Mouse (Mus musculus) heart, postnatal 0 days (tissue): ENCODE data around the gene Micu1. TPM values are rescaled to one million over a fixed set of nuclear protein-coding genes. Genes with fewer than 3 reads are reported as not detected.

ENCODE experiments used
- ATAC-seq: fragments of 200-750 bp; cut with Nextera tagmentation; 2 replicates; pipeline ENCODE4 v1.8.0; 2017; ENCODE audit warnings: low read depth, moderate number of reproducible peaks, moderate library complexity; ENCODE audit not compliant: insufficient read depth
- DNase-seq: peaks from one replicate; pipeline ENCODE4 v3.0.0-alpha.2; 2016; ENCODE audit warnings: low spot score
- H3K27ac ChIP-seq: fragments of 300-500 bp; sonication (generic); 2 replicates; pipeline ENCODE4 v1.5.1; 2014; ENCODE audit warnings: low read depth, mild to moderate bottlenecking
- H3K27me3 ChIP-seq: fragments of 300-500 bp; sonication (generic); 2 replicates; pipeline ENCODE4 v1.6.1; 2014; ENCODE audit warnings: low read length, mixed read lengths; ENCODE audit not compliant: control insufficient read depth, insufficient read depth
- H3K36me3 ChIP-seq: fragments of 300-500 bp; sonication (generic); replicated peaks from 2 replicates; pipeline ENCODE4 v1.6.1; 2014; ENCODE audit warnings: low read length, mixed read lengths; ENCODE audit not compliant: control insufficient read depth, insufficient read depth
- H3K4me1 ChIP-seq: fragments of 300-500 bp; sonication (generic); 2 replicates; pipeline ENCODE4 v1.6.1; 2014; ENCODE audit warnings: antibody characterized with exemption; ENCODE audit not compliant: control insufficient read depth, insufficient read depth
- H3K4me2 ChIP-seq: fragments of 300-500 bp; sonication (generic); 2 replicates; pipeline ENCODE4 v1.6.1; 2014; ENCODE audit warnings: low read depth, mild to moderate bottlenecking, low read length, moderate library complexity
- H3K4me3 ChIP-seq: fragments of 300-500 bp; sonication (generic); 2 replicates; pipeline ENCODE4 v1.5.1; 2014; ENCODE audit warnings: low read depth, low read length
- H3K9ac ChIP-seq: fragments of 300-500 bp; sonication (generic); replicated peaks from 2 replicates; pipeline ENCODE4 v1.6.1; 2014; ENCODE audit warnings: low read depth, low read length, mixed read lengths
- H3K9me3 ChIP-seq: fragments of 300-500 bp; sonication (generic); replicated peaks from 2 replicates; pipeline ENCODE4 v1.6.1; 2016; ENCODE audit warnings: low read length; ENCODE audit not compliant: control insufficient read depth
- CTCF ChIP-seq: IDR thresholded peaks from 2 replicates; pipeline ENCODE4 v1.5.1; 2016; ENCODE audit warnings: antibody characterized with exemption, control low read depth, low read depth
- EP300 ChIP-seq: IDR thresholded peaks from 2 replicates; pipeline ENCODE4 v1.6.1; 2016; ENCODE audit warnings: antibody characterized with exemption, low read depth
- WGBS: fragments of 180-500 bp; shearing (Covaris S2); extraction: QIAGEN DNeasy Blood & Tissue Kit; methylation state at CpG from one replicate; pipeline ENCODE4 v1.1.7; 2014; 5-methylcytosine and 5-hydroxymethylcytosine counted together
- polyA plus RNA-seq: library from polyadenylated mRNA; unstranded; fragments of >200 nt; fragmentation: Nextera tagmentation; extraction: Ambion mirVana; gene quantifications from 2 replicates; pipeline ENCODE4 v1.2.1, GENCODE M21; 2015
- total RNA-seq: library from RNA; depleted of rRNA; stranded (reverse); fragments of >200 nt; gene quantifications from 2 replicates; pipeline ENCODE4 v1.2.3, GENCODE M21; 2014; ENCODE audit warnings: low replicate concordance

The Micu1 gene
- total and polyA plus RNA-seq, 2 experiments from 2014 or later, result 23.9 to 25.0 TPM

GRCm38 (mm10) chr10:59786289-59786688, 84.0 kb downstream of the Micu1 start:
- no peak overlapping the region for H3K27ac ChIP-seq
- TF ChIP-seq EP300 (no peak), CTCF (no peak)
- no peaks in the 10 kb centered on the region for H3K4me1 ChIP-seq
- no peak for ATAC-seq
- H3K9ac ChIP-seq, result no peak overlapping the region
- no peak for DNase-seq
- peaks cover 14% of the 10 kb centered on the region; the same call in 1 of the 2 replicates for H3K36me3 ChIP-seq
- no peak overlapping the region for H3K4me2 ChIP-seq
- H3K27me3 ChIP-seq, result no peaks in the 10 kb centered on the region
- no peak overlapping the region for H3K4me3 ChIP-seq
- H3K9me3 ChIP-seq, result no peaks in the 10 kb centered on the region
- WGBS, result 65% methylated on average over 5 of the region's 5 CpGs

DNA sequence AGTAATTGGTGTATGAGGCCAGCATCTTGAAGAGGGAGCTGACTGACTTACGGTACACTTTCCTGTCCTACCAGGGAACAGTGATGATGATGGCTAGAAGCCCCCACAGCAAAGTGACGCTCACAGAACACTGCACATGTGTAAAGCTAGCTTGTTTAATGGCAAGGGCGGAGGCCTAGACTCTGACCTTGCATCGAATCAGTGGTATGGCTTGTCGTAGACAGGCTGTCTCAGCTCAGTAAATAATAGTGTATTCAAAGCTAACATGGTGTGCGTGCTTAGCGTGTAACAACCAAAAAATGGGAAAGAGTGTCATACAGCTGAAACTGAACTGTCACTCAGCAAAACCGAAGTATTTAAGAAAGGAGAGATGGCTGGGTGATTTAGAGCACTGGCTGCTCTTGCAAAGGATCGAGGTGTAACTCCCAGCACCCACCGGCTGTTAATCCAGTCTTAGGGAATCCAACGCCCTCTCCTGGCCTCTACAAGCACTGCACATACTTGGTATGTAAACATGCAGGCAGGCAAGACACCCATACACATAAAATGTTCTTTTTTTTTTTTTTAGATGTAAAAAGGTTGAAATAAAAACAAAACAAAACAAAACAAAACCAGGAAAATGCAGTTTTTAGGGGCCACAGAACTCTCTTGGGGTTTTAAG, 85.0 kb downstream of the Micu1 start:
- Histone ChIP-seq H3K9ac (no peak overlapping the region), H3K9me3 (no peaks in the 10 kb centered on the region), H3K36me3 (peaks cover 14% of the 10 kb centered on the region; the same call in 1 of the 2 replicates), H3K4me2 (no peak overlapping the region), H3K27me3 (no peaks in the 10 kb centered on the region), H3K4me3 (no peak overlapping the region), H3K27ac (no peak overlapping the region), H3K4me1 (no peaks in the 10 kb centered on the region)
- ATAC-seq (no peak), DNase-seq (no peak)
- 81% methylated on average over 11 of the region's 11 CpGs for WGBS
- TF ChIP-seq EP300 (no peak), CTCF (no peak)

DNA sequence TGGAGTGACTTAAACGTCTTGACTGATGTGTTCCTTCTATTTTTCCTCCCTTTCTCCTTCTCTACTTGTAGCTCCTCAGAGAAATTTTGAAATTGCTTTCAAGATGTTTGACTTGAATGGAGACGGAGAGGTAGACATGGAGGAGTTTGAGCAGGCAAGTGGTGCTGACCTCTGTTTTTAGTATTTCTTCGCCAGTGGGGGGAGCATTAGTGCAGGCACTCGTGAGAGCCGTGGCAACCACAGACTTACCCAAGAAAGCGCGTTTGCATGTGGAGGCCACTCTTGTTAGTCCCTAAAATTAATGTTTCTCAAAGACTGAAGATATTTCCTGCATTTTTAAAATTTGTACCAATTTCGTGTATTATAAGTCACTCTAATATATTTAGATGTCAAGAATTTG, 85.6 kb downstream of the Micu1 start:
- 75% methylated on average over 8 of the region's 8 CpGs for WGBS
- no peak for TF ChIP-seq CTCF
- TF ChIP-seq EP300, result no peak
- ATAC-seq (no peak), DNase-seq (no peak)
- no peak overlapping the region for H3K4me2 ChIP-seq
- no peaks in the 10 kb centered on the region for H3K27me3 ChIP-seq
- no peak overlapping the region for H3K27ac ChIP-seq
- no peaks in the 10 kb centered on the region for H3K9me3 ChIP-seq
- peaks cover 14% of the 10 kb centered on the region; the same call in 1 of the 2 replicates for H3K36me3 ChIP-seq
- H3K4me1 ChIP-seq, result no peaks in the 10 kb centered on the region
- H3K4me3 ChIP-seq, result no peak overlapping the region
- no peak overlapping the region for H3K9ac ChIP-seq

DNA sequence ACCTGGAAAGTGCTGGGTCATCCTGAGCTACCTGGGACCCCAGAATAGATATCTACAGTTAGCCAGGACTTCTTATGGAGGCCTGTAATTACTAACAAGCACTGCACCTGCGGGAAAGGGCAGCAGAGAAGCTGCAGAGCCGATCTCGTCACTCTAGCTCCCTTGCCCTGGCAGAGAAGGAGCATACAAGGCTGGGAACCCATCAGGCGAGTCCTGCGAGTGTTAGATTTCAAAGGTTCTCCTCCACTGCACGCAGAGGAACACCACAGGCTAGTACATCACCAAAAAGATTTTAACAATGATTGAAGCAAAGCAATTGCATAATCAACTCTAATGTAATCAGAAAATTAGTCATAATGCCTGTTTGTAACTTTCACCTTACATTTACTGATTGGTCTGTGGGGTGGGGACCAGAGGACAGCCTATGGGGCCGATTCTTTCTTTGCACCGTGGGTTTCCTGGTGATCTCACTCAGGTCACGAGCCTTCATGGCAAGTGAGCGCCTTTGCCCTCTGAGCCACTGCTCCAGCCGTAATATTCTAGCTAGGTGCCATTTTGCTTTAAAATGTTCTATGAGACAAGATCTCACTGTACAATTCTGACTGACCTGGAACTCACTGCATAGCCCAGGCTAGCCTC, 88.1 kb downstream of the Micu1 start:
- DNase-seq (no peak), ATAC-seq (no peak)
- Histone ChIP-seq H3K9ac (no peak overlapping the region), H3K4me1 (no peaks in the 10 kb centered on the region), H3K4me3 (no peak overlapping the region), H3K27ac (no peak overlapping the region), H3K27me3 (no peaks in the 10 kb centered on the region), H3K4me2 (no peak overlapping the region), H3K36me3 (peaks cover 14% of the 10 kb centered on the region; the same call in 1 of the 2 replicates), H3K9me3 (no peaks in the 10 kb centered on the region)
- 86% methylated on average over 11 of the region's 11 CpGs for WGBS
- no peak for TF ChIP-seq CTCF
- TF ChIP-seq EP300, result no peak

DNA sequence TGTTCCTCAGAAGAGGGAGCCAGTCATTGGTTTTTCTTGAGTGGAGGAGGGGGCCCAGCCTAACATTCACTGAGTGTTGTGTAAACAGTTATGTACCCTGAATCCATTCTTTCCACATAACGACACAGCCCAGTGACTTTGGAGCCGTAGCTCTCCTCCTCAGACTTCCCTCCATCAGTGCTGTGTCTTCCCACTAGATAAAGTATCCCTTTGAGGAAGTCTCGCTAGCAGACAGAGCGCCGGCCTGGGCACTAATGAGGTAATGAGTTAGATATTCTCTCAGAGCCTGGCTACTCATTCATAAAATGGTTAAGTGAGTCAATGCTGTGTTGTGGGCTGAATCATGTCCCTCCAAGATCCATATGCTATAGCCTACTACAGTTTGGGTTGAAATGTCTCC, 89.6 kb downstream of the Micu1 start:
- H3K4me2 ChIP-seq, result no peak overlapping the region
- H3K9ac ChIP-seq, result no peak overlapping the region
- peaks cover 14% of the 10 kb centered on the region; the same call in 1 of the 2 replicates for H3K36me3 ChIP-seq
- no peaks in the 10 kb centered on the region for H3K27me3 ChIP-seq
- WGBS, result 74% methylated on average over 5 of the region's 5 CpGs
- TF ChIP-seq EP300 (no peak), CTCF (no peak)
- no peaks in the 10 kb centered on the region for H3K9me3 ChIP-seq
- DNase-seq, result no peak
- no peak overlapping the region for H3K4me3 ChIP-seq
- ATAC-seq, result no peak
- H3K27ac ChIP-seq, result no peak overlapping the region
- H3K4me1 ChIP-seq, result no peaks in the 10 kb centered on the region
